Mouse (Mus musculus) small intestine, adult 2 months (tissue): ENCODE measurements around the gene Gucd1.

Experiments used
- CTCF ChIP-seq: fragments of 200-500 bp; IDR thresholded peaks from 2 replicates; pipeline ENCODE4 v1.5.1; 2012; ENCODE audit warnings: low read depth, mild to moderate bottlenecking, control low read depth, inconsistent platforms, low read length, moderate library complexity, mixed read lengths; ENCODE audit not compliant: insufficient replicate concordance, insufficient read length; ENCODE audit errors: extremely low read depth
- POLR2A ChIP-seq: fragments of 200-500 bp; IDR thresholded peaks from 2 replicates; pipeline ENCODE4 v1.6.1; 2012; ENCODE audit warnings: low read depth, mild to moderate bottlenecking, control low read depth, inconsistent platforms, low read length, moderate library complexity

DNA sequence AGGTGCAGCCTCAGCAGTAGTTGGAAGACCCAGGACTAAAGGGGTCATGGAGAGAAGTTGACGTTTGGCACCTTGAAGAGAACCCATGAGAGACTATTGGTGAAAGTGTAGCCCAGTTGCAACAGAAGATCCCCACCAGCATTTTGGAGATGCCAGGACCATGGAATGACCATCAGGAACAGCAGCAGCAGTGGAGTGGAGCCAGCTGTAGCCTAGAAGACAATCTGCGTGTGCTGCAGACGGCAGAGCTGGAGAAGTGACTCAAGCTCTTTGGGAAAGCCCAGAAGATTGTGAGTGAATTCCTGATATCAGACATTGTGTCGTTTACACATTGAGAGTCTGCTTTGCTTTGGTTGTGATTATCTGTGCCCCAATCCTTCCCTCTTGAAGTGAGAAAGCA is 36.1 kb downstream of the Gucd1 start:
- TF ChIP-seq CTCF = no peak
- no peak for TF ChIP-seq POLR2A
